Mouse (Mus musculus): ENCODE measurements around the gene Ywhag.

- no peak for TF ChIP-seq CTCF (conservative IDR thresholded peaks at IDR 0.05; ENCODE audit: insufficient read depth, insufficient read length, low read depth, low read length)
- TF ChIP-seq POLR2A (IDR thresholded peaks at IDR 0.05; ENCODE audit: low read depth, low read length), result no peak
Measured at GRCm38 (mm10) chr5:135974365-135974764, 39.9 kb upstream of the Ywhag start, which contains the start of gene Ssc4d.
